Mouse (Mus musculus): Measurements from ENCODE around the gene Polm. TPM values are rescaled to one million over a fixed set of nuclear protein-coding genes. Genes with fewer than 3 reads are reported as not detected.
A peak's percentile ranks its signal among the peaks of the same experiment; 100 is the strongest.

Gene Polm
- total and polyA plus RNA-seq, 2 experiments from 2014 or later, result 6.2 to 10.7 TPM

DNA sequence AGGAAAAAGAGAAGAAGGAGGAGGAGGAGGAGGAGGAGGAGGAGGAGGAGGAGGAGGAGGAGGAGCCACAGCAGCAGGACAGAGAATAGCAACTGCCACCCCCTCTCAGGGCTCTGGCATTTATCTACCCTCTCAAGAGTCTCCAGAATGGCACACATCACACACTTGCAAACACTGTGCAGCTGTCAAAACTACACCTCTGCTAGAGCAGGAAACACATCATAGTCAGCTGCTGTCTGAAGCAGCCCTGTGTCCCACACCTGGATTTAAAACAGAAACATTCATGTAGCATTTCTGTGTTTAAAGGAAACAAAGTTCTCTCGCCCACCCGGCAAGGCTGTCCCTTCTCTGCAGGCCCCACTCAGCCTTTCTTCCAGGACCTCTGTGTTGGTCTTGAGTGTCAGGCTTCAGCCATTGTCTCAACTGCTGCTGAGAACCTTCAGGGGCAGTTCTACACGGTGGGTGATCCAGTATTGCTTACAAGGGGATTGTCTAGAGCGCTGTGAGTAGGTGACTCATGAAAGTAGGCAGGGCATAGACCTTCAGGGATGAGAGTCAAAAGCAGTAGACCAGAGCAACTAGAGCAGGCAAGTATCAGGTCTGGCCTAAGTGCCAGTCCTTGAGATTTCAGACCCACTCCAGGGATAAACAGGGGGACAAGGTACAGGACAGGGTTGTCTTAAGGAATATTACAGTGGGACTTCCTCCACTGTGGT lies 13.4 kb upstream of the Polm start:
- no peak for ATAC-seq (ENCODE audit: low FRiP score)
- 60% methylated on average over 4 of the region's 4 CpGs for WGBS
- Histone ChIP-seq H3K27me3 (ENCODE audit: insufficient read depth, low read length) (no peaks in the 10 kb centered on the region; the same call in 1 of the 2 replicates), H3K4me1 (ENCODE audit: insufficient read depth, low read length) (no peaks in the 10 kb centered on the region), H3K9ac (replicated peaks; ENCODE audit: low read length, poor library complexity, severe bottlenecking) (no peak overlapping the region), H3K36me3 (ENCODE audit: insufficient read depth, low read length) (no peaks in the 10 kb centered on the region), H3K4me2 (ENCODE audit: low read depth, low read length, poor library complexity, severe bottlenecking) (no peak overlapping the region), H3K9me3 (ENCODE audit: low read length) (no peaks in the 10 kb centered on the region), H3K4me3 (ENCODE audit: low read depth, low read length) (no peak overlapping the region), H3K27ac (ENCODE audit: low read depth, low read length) (no peak overlapping the region)
- no peak for TF ChIP-seq CTCF (IDR thresholded peaks at IDR 0.05)
- DNase-seq (ENCODE audit: low spot score), result no peak

DNA sequence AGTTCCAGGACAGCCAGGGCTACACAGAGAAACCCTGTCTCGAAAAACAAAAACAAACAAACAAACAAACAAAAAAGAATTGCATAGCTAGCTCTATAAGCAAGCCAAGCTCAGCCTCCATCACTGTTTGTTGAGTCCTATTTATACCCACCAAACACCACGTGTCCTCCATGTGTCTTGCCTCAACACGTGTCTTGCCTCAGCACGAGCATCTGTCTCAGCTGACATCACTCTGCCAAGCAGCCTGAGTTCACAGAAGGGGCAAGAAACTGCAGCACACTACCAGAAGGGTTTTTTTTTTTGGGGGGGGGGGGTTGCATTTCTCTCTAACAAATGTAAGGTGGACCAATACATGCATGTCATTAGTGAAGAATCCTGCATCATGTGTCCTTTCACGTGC lies 12.6 kb upstream of the Polm start:
- Histone ChIP-seq H3K9me3 (ENCODE audit: low read length) (no peaks in the 10 kb centered on the region), H3K4me2 (ENCODE audit: low read depth, low read length, poor library complexity, severe bottlenecking) (no peak overlapping the region), H3K4me3 (ENCODE audit: low read depth, low read length) (no peak overlapping the region), H3K36me3 (ENCODE audit: insufficient read depth, low read length) (no peaks in the 10 kb centered on the region), H3K9ac (replicated peaks; ENCODE audit: low read length, poor library complexity, severe bottlenecking) (no peak overlapping the region), H3K27me3 (ENCODE audit: insufficient read depth, low read length) (no peaks in the 10 kb centered on the region; the same call in 1 of the 2 replicates), H3K4me1 (ENCODE audit: insufficient read depth, low read length) (no peaks in the 10 kb centered on the region), H3K27ac (ENCODE audit: low read depth, low read length) (no peak overlapping the region)
- 76% methylated on average over 5 of the region's 5 CpGs for WGBS
- ATAC-seq (ENCODE audit: low FRiP score) (no peak), DNase-seq (ENCODE audit: low spot score) (no peak)
- no peak for TF ChIP-seq CTCF (IDR thresholded peaks at IDR 0.05)

DNA sequence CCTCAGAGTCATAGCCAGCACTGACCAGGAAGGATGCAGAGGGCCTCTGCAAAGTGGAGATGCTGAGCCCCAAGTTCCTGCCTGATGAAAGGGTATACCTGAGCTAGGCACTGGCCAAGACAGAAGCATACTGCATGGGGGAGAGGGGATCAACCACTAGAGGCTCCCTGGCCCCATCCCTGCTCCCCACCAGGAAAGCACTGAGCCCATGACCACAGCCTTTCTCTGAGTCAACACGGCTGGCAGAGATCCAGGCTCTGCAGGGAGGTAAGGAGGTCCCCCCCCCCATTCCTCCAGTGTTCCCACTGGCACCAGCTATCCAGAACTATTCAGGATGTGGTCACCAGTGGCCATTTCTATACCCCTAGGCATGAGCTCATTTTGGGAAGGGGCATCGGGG lies 11.5 kb upstream of the Polm start:
- DNase-seq (ENCODE audit: low spot score) (no peak), ATAC-seq (ENCODE audit: low FRiP score) (no peak)
- H3K36me3 ChIP-seq (ENCODE audit: insufficient read depth, low read length), result no peaks in the 10 kb centered on the region
- no peak for TF ChIP-seq CTCF (IDR thresholded peaks at IDR 0.05)
- no peak overlapping the region for H3K4me3 ChIP-seq (ENCODE audit: low read depth, low read length)
- no peak overlapping the region for H3K27ac ChIP-seq (ENCODE audit: low read depth, low read length)
- WGBS, result 46% methylated on average over 2 of the region's 2 CpGs
- H3K9ac ChIP-seq (replicated peaks; ENCODE audit: low read length, poor library complexity, severe bottlenecking), result no peak overlapping the region
- no peaks in the 10 kb centered on the region for H3K9me3 ChIP-seq (ENCODE audit: low read length)
- H3K4me2 ChIP-seq (ENCODE audit: low read depth, low read length, poor library complexity, severe bottlenecking), result no peak overlapping the region
- H3K27me3 ChIP-seq (ENCODE audit: insufficient read depth, low read length), result no peaks in the 10 kb centered on the region; the same call in 1 of the 2 replicates
- no peaks in the 10 kb centered on the region for H3K4me1 ChIP-seq (ENCODE audit: insufficient read depth, low read length)

DNA sequence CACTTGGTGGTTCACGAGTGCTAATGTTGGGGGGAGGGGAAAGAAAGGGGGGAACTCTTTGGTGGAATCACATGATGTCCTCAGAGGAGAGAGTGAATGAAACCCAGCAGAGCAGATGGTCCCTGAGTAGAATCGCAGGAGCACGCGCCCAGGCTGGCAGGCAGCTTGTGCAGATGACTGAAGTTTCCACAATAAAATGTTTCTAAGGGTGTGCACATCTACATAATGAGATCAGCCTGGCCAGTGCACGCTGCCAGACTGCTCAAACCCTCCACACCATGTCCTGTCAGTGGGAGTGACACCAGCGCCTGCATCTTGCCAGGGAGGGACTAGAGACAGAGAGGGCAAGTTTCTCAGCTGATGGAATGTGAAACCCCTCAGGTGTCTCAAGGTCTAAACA lies 10.9 kb upstream of the Polm start:
- Histone ChIP-seq H3K4me1 (ENCODE audit: insufficient read depth, low read length) (no peaks in the 10 kb centered on the region), H3K27ac (ENCODE audit: low read depth, low read length) (no peak overlapping the region)
- 28% methylated on average over 6 of the region's 6 CpGs for WGBS

DNA sequence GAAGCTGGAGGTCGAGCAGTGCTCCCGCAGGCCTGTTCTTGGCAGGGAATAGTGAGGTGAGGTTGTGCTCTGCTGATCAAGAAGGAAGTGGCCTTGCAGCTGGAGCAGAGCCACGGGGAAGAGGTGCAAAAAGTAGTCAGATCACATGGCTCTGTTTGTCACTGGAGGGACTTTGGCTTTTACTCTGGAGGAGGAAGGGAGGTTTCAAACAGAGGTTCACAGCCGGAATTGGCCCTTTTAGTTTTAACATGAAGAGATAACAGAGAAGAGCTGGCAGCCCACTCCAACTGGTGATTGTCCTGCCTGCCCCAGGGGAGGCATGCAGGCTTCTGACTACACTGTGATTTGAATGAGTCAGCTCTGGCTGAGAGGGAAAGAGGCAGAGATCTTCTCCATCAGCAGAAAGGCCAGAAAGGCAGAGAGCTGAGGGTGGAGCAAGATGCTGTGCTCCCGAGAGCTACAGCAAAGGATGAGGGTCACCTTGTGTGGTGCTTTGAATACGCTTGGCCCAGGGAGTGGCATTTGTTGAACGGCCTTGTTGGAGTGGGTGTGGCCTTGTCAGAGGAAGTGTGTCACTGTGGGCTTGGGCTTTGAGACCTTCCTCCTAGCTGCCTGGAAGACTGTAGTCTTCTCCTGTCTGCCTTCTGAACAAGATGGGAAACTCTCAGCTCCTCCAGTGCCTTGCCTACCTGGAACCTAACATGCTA lies 9.0 kb upstream of the Polm start:
- WGBS, result 72% methylated on average over 7 of the region's 7 CpGs
- Histone ChIP-seq H3K4me3 (ENCODE audit: low read depth, low read length) (no peak overlapping the region), H3K4me1 (ENCODE audit: insufficient read depth, low read length) (no peaks in the 10 kb centered on the region), H3K4me2 (ENCODE audit: low read depth, low read length, poor library complexity, severe bottlenecking) (no peak overlapping the region), H3K9ac (replicated peaks; ENCODE audit: low read length, poor library complexity, severe bottlenecking) (no peak overlapping the region), H3K27ac (ENCODE audit: low read depth, low read length) (no peak overlapping the region), H3K27me3 (ENCODE audit: insufficient read depth, low read length) (no peaks in the 10 kb centered on the region; the same call in 1 of the 2 replicates), H3K36me3 (ENCODE audit: insufficient read depth, low read length) (no peaks in the 10 kb centered on the region), H3K9me3 (ENCODE audit: low read length) (no peaks in the 10 kb centered on the region)
- DNase-seq (ENCODE audit: low spot score), result no peak
- ATAC-seq (ENCODE audit: low FRiP score), result no peak
- no peak for TF ChIP-seq CTCF (IDR thresholded peaks at IDR 0.05)

More for the DNA sequence above, 10.9 kb upstream of the Polm start:
- no peaks in the 10 kb centered on the region; the same call in 1 of the 2 replicates for H3K27me3 ChIP-seq (ENCODE audit: insufficient read depth, low read length)
- H3K4me3 ChIP-seq (ENCODE audit: low read depth, low read length), result no peak overlapping the region
- no peaks in the 10 kb centered on the region for H3K9me3 ChIP-seq (ENCODE audit: low read length)
- ATAC-seq (ENCODE audit: low FRiP score) (peak; percentile 44; the same call in 1 of the 2 replicates), DNase-seq (ENCODE audit: low spot score) (peak; percentile 54)
- no peak for TF ChIP-seq CTCF (IDR thresholded peaks at IDR 0.05)
- H3K36me3 ChIP-seq (ENCODE audit: insufficient read depth, low read length), result no peaks in the 10 kb centered on the region
- no peak overlapping the region for H3K4me2 ChIP-seq (ENCODE audit: low read depth, low read length, poor library complexity, severe bottlenecking)
- no peak overlapping the region for H3K9ac ChIP-seq (replicated peaks; ENCODE audit: low read length, poor library complexity, severe bottlenecking)

DNA sequence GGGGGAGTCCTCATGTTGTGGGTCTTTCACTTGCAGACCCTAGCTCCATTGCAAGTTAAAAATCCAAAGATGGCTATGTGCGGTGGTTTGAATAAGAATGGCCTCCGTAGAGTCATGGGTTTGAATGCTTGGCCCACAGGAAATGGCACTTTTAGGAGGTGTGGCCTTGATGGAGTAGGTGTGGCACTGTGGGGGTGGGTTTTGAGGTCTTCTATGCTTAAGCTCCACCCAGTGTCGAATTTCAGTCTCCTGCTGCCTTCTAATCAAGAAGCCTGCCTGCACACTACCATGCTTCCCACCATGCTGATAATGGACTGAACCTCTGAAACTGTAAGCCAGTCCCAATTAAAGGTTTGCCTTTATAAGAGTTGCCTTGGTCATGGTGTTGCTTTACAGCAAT lies 5.3 kb upstream of the Polm start:
- no peaks in the 10 kb centered on the region; the same call in 1 of the 2 replicates for H3K27me3 ChIP-seq (ENCODE audit: insufficient read depth, low read length)
- H3K36me3 ChIP-seq (ENCODE audit: insufficient read depth, low read length), result no peaks in the 10 kb centered on the region
- no peak overlapping the region for H3K4me3 ChIP-seq (ENCODE audit: low read depth, low read length)
- H3K4me1 ChIP-seq (ENCODE audit: insufficient read depth, low read length), result no peaks in the 10 kb centered on the region
- H3K4me2 ChIP-seq (ENCODE audit: low read depth, low read length, poor library complexity, severe bottlenecking), result no peak overlapping the region
- ATAC-seq (ENCODE audit: low FRiP score) (no peak), DNase-seq (ENCODE audit: low spot score) (no peak)
- no peak overlapping the region for H3K27ac ChIP-seq (ENCODE audit: low read depth, low read length)
- H3K9ac ChIP-seq (replicated peaks; ENCODE audit: low read length, poor library complexity, severe bottlenecking), result no peak overlapping the region
- WGBS, result 83% methylated on average over 3 of the region's 3 CpGs
- H3K9me3 ChIP-seq (ENCODE audit: low read length), result no peaks in the 10 kb centered on the region
- no peak for TF ChIP-seq CTCF (IDR thresholded peaks at IDR 0.05)
